Mouse (Mus musculus): ENCODE data around the gene Peli1.

The Peli1 gene

DNA sequence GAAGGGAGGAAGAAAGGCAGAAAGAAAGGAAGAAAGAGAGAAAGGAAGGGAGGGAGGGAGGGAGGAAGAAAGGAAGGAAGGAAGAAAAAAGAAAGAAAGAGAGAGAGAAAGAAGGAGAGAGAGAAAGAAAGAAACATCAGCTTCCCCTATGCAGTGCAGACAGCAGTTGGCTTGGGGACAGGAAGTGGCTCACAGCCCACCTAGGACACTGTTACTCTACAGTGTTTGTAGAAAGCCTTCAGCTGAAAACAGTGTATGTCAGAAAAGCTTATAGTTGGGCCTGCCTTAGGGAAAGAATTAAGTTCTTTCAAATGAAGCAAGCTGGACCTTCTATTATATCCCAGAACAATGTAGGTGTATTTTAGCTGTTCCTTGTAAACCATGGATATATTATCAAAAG is 85.4 kb downstream of the Peli1 start:
- in situ Hi-C loops (cut with MboI; ENCODE audit: unreplicated experiment in 2 of 2), result loop anchor here (5.0 to 25.0 kb wide), 11 partner anchors 84 to 939 kb away; partner anchors contain the start of genes Cep68 (in 2 of the 2), Mdh1 (in 1 of the 2), Peli1 (in 1 of the 2) and Wdpcp (in 1 of the 2)

- in situ Hi-C loops (cut with MboI; ENCODE audit: unreplicated experiment in 2 of 2), result loop anchor here (5.0 to 25.0 kb wide), 11 partner anchors 86 to 941 kb away; partner anchors contain the start of genes Cep68 (in 2 of the 2), Mdh1 (in 1 of the 2), Peli1 (in 1 of the 2) and Wdpcp (in 1 of the 2)
These were observed 87.3 kb downstream of the Peli1 start for GRCm38 (mm10) chr11:21178343-21178742.

DNA sequence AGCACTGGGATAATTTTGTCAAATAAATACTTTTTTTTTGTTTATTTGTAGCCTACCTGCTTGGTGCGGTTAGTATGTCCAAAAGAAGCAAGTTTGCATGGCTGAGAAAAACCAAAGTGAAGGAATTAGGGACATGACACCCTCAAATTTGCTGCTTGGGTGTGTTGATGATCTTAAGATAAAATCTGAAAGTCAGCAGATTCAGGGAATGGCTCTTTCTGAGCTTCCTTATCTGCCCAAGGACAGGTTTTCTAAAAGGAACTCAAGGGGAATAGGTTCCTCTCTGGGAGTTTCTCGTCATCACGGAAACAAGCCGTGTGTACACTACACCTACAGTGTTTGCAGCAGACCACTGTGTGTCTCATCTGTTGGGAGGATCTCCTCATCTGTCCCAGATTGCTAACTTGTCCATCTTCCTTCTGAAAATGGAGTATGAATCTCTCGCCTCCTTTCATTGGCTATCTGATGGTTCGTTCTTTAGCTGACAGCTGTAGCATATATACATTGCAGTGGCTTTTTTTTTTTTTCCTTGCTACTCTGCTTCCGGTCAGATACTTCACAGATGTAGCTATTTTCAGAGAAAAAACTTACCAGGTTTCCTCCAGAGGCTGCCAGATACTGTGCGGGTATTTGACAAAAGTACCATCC is 88.0 kb downstream of the Peli1 start:
- in situ Hi-C loops (cut with MboI; ENCODE audit: unreplicated experiment in 2 of 2), result loop anchor here (5.0 to 25.0 kb wide), 11 partner anchors 87 to 942 kb away; partner anchors contain the start of genes Cep68 (in 2 of the 2), Mdh1 (in 1 of the 2), Peli1 (in 1 of the 2) and Wdpcp (in 1 of the 2)

GRCm38 (mm10) chr11:21179873-21180272 is 88.8 kb downstream of the Peli1 start:
- in situ Hi-C loops (cut with MboI; ENCODE audit: unreplicated experiment in 2 of 2), result loop anchor here (5.0 to 25.0 kb wide), 15 partner anchors 62 to 943 kb away; partner anchors contain the start of genes Cep68 (in 2 of the 2), Aftph (in 1 of the 2), Mdh1 (in 1 of the 2) and Peli1 (in 1 of the 2)

- in situ Hi-C loops (cut with MboI; ENCODE audit: unreplicated experiment in 2 of 2), result loop anchor here (5.0 to 25.0 kb wide), 7 partner anchors 62 to 943 kb away; partner anchors contain the start of genes Aftph (in 1 of the 2), Cep68 (in 1 of the 2), Mdh1 (in 1 of the 2) and Wdpcp (in 1 of the 2)
These were observed 89.6 kb downstream of the Peli1 start for GRCm38 (mm10) chr11:21180650-21181049.

- in situ Hi-C loops (cut with MboI; ENCODE audit: unreplicated experiment in 2 of 2), result loop anchor here (5.0 to 25.0 kb wide), 7 partner anchors 61 to 944 kb away; partner anchors contain the start of genes Aftph (in 1 of the 2), Cep68 (in 1 of the 2), Mdh1 (in 1 of the 2) and Wdpcp (in 1 of the 2)
These were observed 90.5 kb downstream of the Peli1 start for GRCm38 (mm10) chr11:21181616-21182015.

GRCm38 (mm10) chr11:21182709-21183108 is 91.6 kb downstream of the Peli1 start:
- in situ Hi-C loops (cut with MboI; ENCODE audit: unreplicated experiment in 2 of 2), result loop anchor here (5.0 to 25.0 kb wide), 7 partner anchors 60 to 945 kb away; partner anchors contain the start of genes Aftph (in 1 of the 2), Cep68 (in 1 of the 2), Mdh1 (in 1 of the 2) and Wdpcp (in 1 of the 2)

- in situ Hi-C loops (cut with MboI; ENCODE audit: unreplicated experiment in 2 of 2), result loop anchor here (25.0 kb wide), 3 partner anchors 370 to 955 kb away; partner anchors contain the start of genes Cep68 (in 1 of the 2), Mdh1 (in 1 of the 2) and Wdpcp (in 1 of the 2)
These were observed 100.7 kb downstream of the Peli1 start for GRCm38 (mm10) chr11:21191821-21192220.

- in situ Hi-C loops (cut with MboI; ENCODE audit: unreplicated experiment in 2 of 2), result loop anchor here (25.0 kb wide), 3 partner anchors 367 to 958 kb away; partner anchors contain the start of genes Cep68 (in 1 of the 2), Mdh1 (in 1 of the 2) and Wdpcp (in 1 of the 2)
These were observed 103.8 kb downstream of the Peli1 start for GRCm38 (mm10) chr11:21194851-21195250.
